Mouse (Mus musculus) megakaryocyte, embryonic 14.5 days (primary cell): ENCODE results near the gene Timm9. TPM values are rescaled to one million over a fixed set of nuclear protein-coding genes. Genes with fewer than 3 reads are reported as not detected.
"Not testable (repeated sequence)": the region's sequence is repeated elsewhere in the genome, so short reads cannot be mapped to it uniquely, and the experiment has no call there.

Experiments
- H3K27me3 ChIP-seq: replicated peaks from 2 replicates; pipeline ENCODE3; 2012; ENCODE audit warnings: inconsistent platforms
- H3K36me3 ChIP-seq: replicated peaks from 2 replicates; pipeline ENCODE3; 2012; ENCODE audit warnings: low read length, inconsistent platforms, mixed read lengths
- H3K4me1 ChIP-seq: 2 replicates; pipeline ENCODE4 v1.6.1; 2012; ENCODE audit warnings: inconsistent platforms
- H3K4me3 ChIP-seq: replicated peaks from 2 replicates; pipeline ENCODE3; 2012; ENCODE audit warnings: moderate library complexity, mild to moderate bottlenecking, inconsistent platforms
- H3K9me3 ChIP-seq: 2 replicates; pipeline ENCODE4 v1.6.1; 2012; ENCODE audit warnings: inconsistent platforms
- FLI1 ChIP-seq: IDR thresholded peaks from 2 replicates; pipeline ENCODE4 v1.6.1; 2012; ENCODE audit warnings: low read length, inconsistent platforms, mixed read lengths
- GATA1 ChIP-seq: IDR thresholded peaks from 3 replicates; pipeline ENCODE4 v1.6.1; 2012; ENCODE audit warnings: mixed read lengths, low read length, inconsistent platforms, borderline replicate concordance
- polyA plus RNA-seq: library from polyadenylated mRNA; stranded (reverse); fragments of >175 nt; gene quantifications from 2 replicates; pipeline ENCODE4 v1.2.3, GENCODE M21; 2012; ENCODE audit warnings: low replicate concordance; ENCODE audit not compliant: insufficient read depth

Timm9 gene
- polyA plus RNA-seq, 1 experiment = 7.9 TPM

- Histone ChIP-seq H3K9me3 (no peaks in the 10 kb centered on the region), H3K27me3 (no peaks in the 10 kb centered on the region), H3K36me3 (no peaks in the 10 kb centered on the region), H3K4me3 (no peak overlapping the region), H3K4me1 (peaks cover 10% of the 10 kb centered on the region)
- no peak for TF ChIP-seq FLI1
- TF ChIP-seq GATA1 = no peak
These were observed 29.2 kb downstream of the Timm9 start for GRCm38 (mm10) chr12:71107216-71107771.

GRCm38 (mm10) chr12:71104275-71104674, 32.2 kb downstream of the Timm9 start:
- H3K9me3 ChIP-seq, H3K4me3 ChIP-seq, H3K27me3 ChIP-seq: not testable (repeated sequence)

GRCm38 (mm10) chr12:71086331-71086730, 50.2 kb downstream of the Timm9 start:
- no peaks in the 10 kb centered on the region for H3K4me1 ChIP-seq
- H3K36me3 ChIP-seq = peaks cover 38% of the 10 kb centered on the region
- TF ChIP-seq FLI1 = no peak
- no peak for TF ChIP-seq GATA1
- H3K27me3 ChIP-seq = no peaks in the 10 kb centered on the region
- H3K9me3 ChIP-seq = no peaks in the 10 kb centered on the region
- H3K4me3 ChIP-seq = no peak overlapping the region

More at GRCm38 (mm10) chr12:71104275-71104674, 32.2 kb downstream of the Timm9 start:
- H3K36me3 ChIP-seq, H3K4me1 ChIP-seq: not testable (repeated sequence)

Other genes with a start within 250 kb of the Timm9 start
- gene Actr10, start 198.8 kb downstream of the Timm9 start, polyA plus RNA-seq = 1.4 and 1.9 TPM in 2 replicates
- 6.6 and 16.5 TPM in 2 replicates for gene Psma3, start 162.1 kb downstream of the Timm9 start, polyA plus RNA-seq
- gene Arid4a, start 120.7 kb downstream of the Timm9 start, polyA plus RNA-seq = 1.4 and 10.2 TPM in 2 replicates
- not detected in 2 replicates for gene Tomm20l, start 25.3 kb downstream of the Timm9 start, polyA plus RNA-seq
- 0.03 TPM in 1 of 2 replicates, not detected in the other for gene 2700049A03Rik, start 164 bp upstream of the Timm9 start, polyA plus RNA-seq
- 0.11 TPM in 1 of 2 replicates, not detected in the other for gene Dact1, start 173.2 kb upstream of the Timm9 start, polyA plus RNA-seq